ENCODE assay signal across 10 mouse cellular contexts in the genomic region with DNA sequence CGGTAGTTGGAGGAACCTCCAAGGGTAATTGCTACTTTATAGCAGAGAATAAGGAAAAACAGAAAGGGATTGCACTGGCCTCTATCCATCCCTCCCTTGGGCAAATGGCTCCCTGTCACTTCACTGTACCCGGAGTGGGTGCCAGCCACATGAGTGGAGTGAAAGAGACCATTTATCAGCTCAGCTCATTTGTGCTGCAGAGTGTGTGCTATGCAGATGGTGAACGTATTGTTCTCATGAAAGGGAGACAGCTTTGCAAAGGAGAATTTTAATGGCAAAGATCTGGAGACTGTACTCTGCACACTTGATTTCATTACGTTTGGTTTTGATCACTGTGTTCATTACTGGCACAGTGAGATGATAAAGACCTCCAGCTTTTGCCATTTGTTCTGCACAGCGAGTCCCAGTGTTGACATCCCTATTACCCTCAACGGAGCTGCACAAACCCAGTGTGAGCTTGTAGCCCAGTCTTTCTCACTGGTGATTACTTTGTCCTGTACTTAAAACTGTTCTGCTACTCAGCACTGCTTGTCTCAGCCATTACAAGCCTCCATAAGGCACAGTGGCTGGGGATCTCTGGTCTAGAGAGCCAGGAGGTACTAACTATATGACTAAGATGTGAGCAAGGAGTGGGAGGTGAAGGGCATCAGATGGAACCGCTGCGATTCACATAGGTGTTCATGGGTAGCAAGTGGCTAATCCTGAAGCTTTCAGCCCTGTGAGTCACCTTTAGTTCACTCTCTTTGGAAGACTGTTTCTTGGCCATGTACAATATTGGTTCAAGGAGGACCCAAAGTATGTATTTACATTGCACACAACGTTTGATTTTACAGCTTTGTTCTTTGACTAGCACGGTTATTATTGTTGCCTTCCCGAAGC. TPM values are rescaled to one million over a fixed set of nuclear protein-coding genes. Genes with fewer than 3 reads are reported as not detected.
DNase-seq lines count a peak whose midpoint lies in the region; ATAC-seq and TF ChIP-seq lines count a peak whose summit lies in the region.
"Had no signal": no experiment of that assay in that cellular context is flagged by ENCODE, and none has a peak within 500 bp of the region (broad histone marks: within the 10 kb centered on the region; RNA-seq: fewer than 3 reads in every experiment).

No protein-coding gene starts in this region.

- no peaks in the 10 kb centered on the region for H3K9me3 ChIP-seq in neural tube, embryonic 11.5 days (ENCODE audit: control insufficient read depth, low read length)
- H3K9me3 ChIP-seq in hindbrain, embryonic 14.5 days (ENCODE audit: control insufficient read depth, low read length) = no peaks in the 10 kb centered on the region
- no peaks in the 10 kb centered on the region for H3K9me3 ChIP-seq in limb, embryonic 15.5 days
- no peaks in the 10 kb centered on the region for H3K9me3 ChIP-seq in stomach, postnatal 0 days (ENCODE audit: control insufficient read depth, low read length)

- 71% methylated on average over 11 of the region's 11 CpGs for WGBS in neural tube, embryonic 11.5 days
- WGBS in hindbrain, embryonic 14.5 days = 47% methylated on average over 11 of the region's 11 CpGs
- 54% methylated on average over 11 of the region's 11 CpGs for WGBS in limb, embryonic 15.5 days
- 57% methylated on average over 11 of the region's 11 CpGs for WGBS in stomach, postnatal 0 days

- no peak for TF ChIP-seq CTCF in stomach, postnatal 0 days (IDR thresholded peaks at IDR 0.05; ENCODE audit: low read depth)

- peak overlapping the region; percentile 51 for H3K27ac ChIP-seq in neural tube, embryonic 11.5 days (ENCODE audit: low read depth, low read length)
- H3K27ac ChIP-seq in hindbrain, embryonic 14.5 days = peak overlapping the region; percentile 67
- H3K27ac ChIP-seq in limb, embryonic 15.5 days = peak overlapping the region; percentile 50; the same call in 1 of the 2 replicates
- peak overlapping the region; percentile 20; the same call in 1 of the 2 replicates for H3K27ac ChIP-seq in stomach, postnatal 0 days (replicated peaks)

- H3K36me3 ChIP-seq in neural tube, embryonic 11.5 days (ENCODE audit: control insufficient read depth, insufficient read depth, low read length) = no peaks in the 10 kb centered on the region
- H3K36me3 ChIP-seq in hindbrain, embryonic 14.5 days (replicated peaks; ENCODE audit: control insufficient read depth, insufficient read depth) = no peaks in the 10 kb centered on the region
- H3K36me3 ChIP-seq in limb, embryonic 15.5 days = no peaks in the 10 kb centered on the region
- no peaks in the 10 kb centered on the region for H3K36me3 ChIP-seq in stomach, postnatal 0 days (ENCODE audit: control insufficient read depth, insufficient read depth, low read length)

- no peak for DNase-seq in neural tube, embryonic 11.5 days (ENCODE audit: low spot score)
- DNase-seq in neural tube, embryonic 10.5 days (ENCODE audit: extremely low spot score, low spot score) = no peak
- DNase-seq in hindbrain, embryonic 14.5 days (ENCODE audit: low spot score) = peak; percentile 46
- peak; percentile 61 for DNase-seq in stomach, postnatal 0 days (ENCODE audit: low spot score)
- DNase-seq in testis, postnatal 14 days (ENCODE audit: low spot score) = no peak
- no peak for DNase-seq in adrenal gland, postnatal 36 days
- DNase-seq in gastrocnemius, adult 8-10 months (ENCODE audit: low spot score in 2 of 2) = no peak
- DNase-seq: adrenal gland, postnatal 10 days; kidney, postnatal 25 days had no signal

- H3K4me2 ChIP-seq in neural tube, embryonic 11.5 days (ENCODE audit: low read depth) = no peak overlapping the region
- H3K4me2 ChIP-seq in hindbrain, embryonic 14.5 days (replicated peaks) = peak overlapping the region; percentile 13
- no peak overlapping the region for H3K4me2 ChIP-seq in limb, embryonic 15.5 days
- no peak overlapping the region for H3K4me2 ChIP-seq in stomach, postnatal 0 days (replicated peaks; ENCODE audit: low read depth)

- no peak overlapping the region for H3K4me3 ChIP-seq in neural tube, embryonic 11.5 days (ENCODE audit: low read depth, low read length)
- no peak overlapping the region for H3K4me3 ChIP-seq in hindbrain, embryonic 14.5 days (replicated peaks; ENCODE audit: low read length)
- H3K4me3 ChIP-seq in limb, embryonic 15.5 days = no peak overlapping the region
- no peak overlapping the region for H3K4me3 ChIP-seq in stomach, postnatal 0 days (ENCODE audit: low read depth, low read length)

- no peak overlapping the region for H3K9ac ChIP-seq in neural tube, embryonic 11.5 days (ENCODE audit: low read length)
- H3K9ac ChIP-seq in hindbrain, embryonic 14.5 days = peak overlapping the region; percentile 32
- no peak overlapping the region for H3K9ac ChIP-seq in limb, embryonic 15.5 days
- no peak overlapping the region for H3K9ac ChIP-seq in stomach, postnatal 0 days (ENCODE audit: low read length)

- no peak for TF ChIP-seq EP300 in stomach, postnatal 0 days (optimal IDR thresholded peaks at IDR 0.05)

- no peaks in the 10 kb centered on the region for H3K27me3 ChIP-seq in neural tube, embryonic 11.5 days (ENCODE audit: control insufficient read depth, insufficient read depth, low read length)
- H3K27me3 ChIP-seq in hindbrain, embryonic 14.5 days (ENCODE audit: control insufficient read depth, insufficient read depth, low read length) = no peaks in the 10 kb centered on the region
- H3K27me3 ChIP-seq in limb, embryonic 15.5 days = no peaks in the 10 kb centered on the region
- H3K27me3 ChIP-seq in stomach, postnatal 0 days (ENCODE audit: control insufficient read depth, insufficient read depth, low read length) = no peaks in the 10 kb centered on the region

- H3K4me1 ChIP-seq in neural tube, embryonic 11.5 days (ENCODE audit: control insufficient read depth, insufficient read depth, low read length) = peaks cover 26% of the 10 kb centered on the region
- peaks cover 26% of the 10 kb centered on the region for H3K4me1 ChIP-seq in hindbrain, embryonic 14.5 days (replicated peaks; ENCODE audit: control insufficient read depth, insufficient read depth, low read length)
- H3K4me1 ChIP-seq in limb, embryonic 15.5 days = peaks cover 17% of the 10 kb centered on the region; the same call in 1 of the 2 replicates
- no peaks in the 10 kb centered on the region; the same call in 1 of the 2 replicates for H3K4me1 ChIP-seq in stomach, postnatal 0 days (replicated peaks; ENCODE audit: control insufficient read depth, insufficient read depth)

- ATAC-seq in neural tube, embryonic 11.5 days (ENCODE audit: insufficient read depth, low FRiP score, low TSS enrichment) = peak; percentile 76; the same call in 1 of the 2 replicates
- ATAC-seq in hindbrain, embryonic 14.5 days (ENCODE audit: low FRiP score) = peak; percentile 83
- no peak for ATAC-seq in limb, embryonic 15.5 days (ENCODE audit: insufficient number of reproducible peaks, low FRiP score, low TSS enrichment, low read depth)
- peak; percentile 95 for ATAC-seq in stomach, postnatal 0 days (ENCODE audit: low FRiP score, low TSS enrichment)

RNA-seq across cellular contexts. Expression of a gene that starts 53.7 kb away (rescaled TPM):
- 107 and 115 TPM in 2 replicates for polyA plus RNA-seq in neural tube, embryonic 11.5 days (2014; fragmentation: Nextera tagmentation; extraction: Ambion mirVana)
- polyA plus RNA-seq in hindbrain, embryonic 14.5 days (2014; fragmentation: Nextera tagmentation; extraction: Ambion mirVana) = 136 and 151 TPM in 2 replicates
- 33.4 and 35.9 TPM in 2 replicates for polyA plus RNA-seq in limb, embryonic 15.5 days (2015; fragmentation: Nextera tagmentation; extraction: Ambion mirVana)
- 30.0 and 30.7 TPM in 2 replicates for polyA plus RNA-seq in stomach, postnatal 0 days (2015; fragmentation: Nextera tagmentation; extraction: Ambion mirVana)
- 10 to 100 TPM; 36.9 to 88.8 TPM for total RNA-seq in adrenal gland, postnatal 36 days (2021)
- total RNA-seq in gastrocnemius, adult 8-10 months (2022) = 1 to 10 TPM in 3 of 4 experiments, under 1 TPM in 1; 0.92 to 3.0 (median 1.8) TPM

Comparison
In these comparisons a context has a peak if more than half of its experiments do, and no peak if none do; other contexts are left out.
1. DNase-seq: peak in hindbrain, embryonic 14.5 days (single experiment) and stomach, postnatal 0 days (single experiment); none in neural tube, embryonic 11.5 days (single experiment), neural tube, embryonic 10.5 days (single experiment), testis, postnatal 14 days (single experiment), adrenal gland, postnatal 36 days (0 of 2) and gastrocnemius, adult 8-10 months (0 of 2).
2. Peak in every context shown above with its lines, with median percentiles within 50 percentile points of each other: H3K27ac ChIP-seq.